Mouse (Mus musculus) lung, postnatal 0 days (tissue): Measurements from ENCODE around the gene Moap1.

ENCODE experiments used
- CTCF ChIP-seq: IDR thresholded peaks from 2 replicates; pipeline ENCODE4 v1.5.1; 2016; ENCODE audit warnings: antibody characterized with exemption, mild to moderate bottlenecking
- EP300 ChIP-seq: IDR thresholded peaks from 2 replicates; pipeline ENCODE4 v1.6.1; 2016; ENCODE audit warnings: antibody characterized with exemption, mild to moderate bottlenecking, control low read depth

GRCm38 (mm10) chr12:102776035-102776434, 32.6 kb upstream of the Moap1 start:
- TF ChIP-seq EP300 (no peak), CTCF (no peak)
